Mouse (Mus musculus) limb, embryonic 12.5 days (tissue): ENCODE results near the gene Fhad1. TPM values are rescaled to one million over a fixed set of nuclear protein-coding genes. Genes with fewer than 3 reads are reported as not detected.
"Not testable (repeated sequence)": the region's sequence is repeated elsewhere in the genome, so short reads cannot be mapped to it uniquely, and the experiment has no call there.

Source experiments
- ATAC-seq: fragments of 200-750 bp; cut with Nextera tagmentation; 2 replicates; pipeline ENCODE4 v1.8.0; 2017; ENCODE audit warnings: low read depth, moderate TSS enrichment; ENCODE audit not compliant: insufficient number of reproducible peaks, insufficient read depth, low FRiP score, low TSS enrichment
- H3K27ac ChIP-seq: fragments of 300-500 bp; sonication (generic); 2 replicates; pipeline ENCODE4 v1.5.1; 2016; ENCODE audit warnings: mild to moderate bottlenecking, moderate library complexity
- H3K27me3 ChIP-seq: fragments of 300-500 bp; sonication (generic); 2 replicates; pipeline ENCODE4 v1.6.1; 2016; ENCODE audit warnings: mild to moderate bottlenecking, moderate library complexity
- H3K36me3 ChIP-seq: fragments of 300-500 bp; sonication (generic); 2 replicates; pipeline ENCODE4 v1.6.1; 2016; ENCODE audit warnings: mild to moderate bottlenecking, moderate library complexity
- H3K4me1 ChIP-seq: fragments of 300-500 bp; sonication (generic); replicated peaks from 2 replicates; pipeline ENCODE4 v1.6.1; 2016
- H3K4me2 ChIP-seq: fragments of 300-500 bp; sonication (generic); 2 replicates; pipeline ENCODE4 v1.6.1; 2016; ENCODE audit warnings: mild to moderate bottlenecking, moderate library complexity
- H3K4me3 ChIP-seq: fragments of 300-500 bp; sonication (generic); replicated peaks from 2 replicates; pipeline ENCODE4 v1.5.1; 2016; ENCODE audit warnings: mild to moderate bottlenecking
- H3K9ac ChIP-seq: fragments of 300-500 bp; sonication (generic); replicated peaks from 2 replicates; pipeline ENCODE4 v1.6.1; 2016; ENCODE audit warnings: mild to moderate bottlenecking, moderate library complexity
- H3K9me3 ChIP-seq: fragments of 300-500 bp; sonication (generic); 2 replicates; pipeline ENCODE4 v1.6.1; 2016; ENCODE audit warnings: mild to moderate bottlenecking, moderate library complexity
- WGBS: fragments of 180-500 bp; shearing (Covaris S2); methylation state at CpG from one replicate; pipeline ENCODE4 v1.1.7; 2016; 5-methylcytosine and 5-hydroxymethylcytosine counted together
- polyA plus RNA-seq: library from polyadenylated mRNA; unstranded; fragments of >200 nt; fragmentation: Nextera tagmentation; extraction: Ambion mirVana; gene quantifications from 2 replicates; pipeline ENCODE4 v1.2.1, GENCODE M21; 2016

The Fhad1 gene
- polyA plus RNA-seq, 1 experiment from 2014 or later, result 1.4 TPM

- H3K4me2 ChIP-seq, result no peak overlapping the region
- ATAC-seq, result no peak
- no peak overlapping the region for H3K9ac ChIP-seq
- WGBS, result 52% methylated on average over 9 of the region's 9 CpGs
- no peaks in the 10 kb centered on the region for H3K9me3 ChIP-seq
- no peaks in the 10 kb centered on the region for H3K36me3 ChIP-seq
- peaks cover 3% of the 10 kb centered on the region; the same call in 1 of the 2 replicates for H3K27me3 ChIP-seq
- H3K27ac ChIP-seq, result no peak overlapping the region
- no peak overlapping the region for H3K4me3 ChIP-seq
- H3K4me1 ChIP-seq, result peaks cover 34% of the 10 kb centered on the region
These were observed 39.0 kb upstream of the Fhad1 start for GRCm38 (mm10) chr4:142053661-142054448.

- no peak overlapping the region for H3K27ac ChIP-seq
- H3K36me3 ChIP-seq, result no peaks in the 10 kb centered on the region
- H3K4me3 ChIP-seq, result no peak overlapping the region
- peaks cover 34% of the 10 kb centered on the region for H3K4me1 ChIP-seq
- no peak overlapping the region for H3K4me2 ChIP-seq
- no peaks in the 10 kb centered on the region for H3K9me3 ChIP-seq
- ATAC-seq, result no peak; the same call in 1 of the 2 replicates
- no peak overlapping the region for H3K9ac ChIP-seq
- 63% methylated on average over 4 of the region's 4 CpGs for WGBS
- H3K27me3 ChIP-seq, result peaks cover 3% of the 10 kb centered on the region; the same call in 1 of the 2 replicates
These were observed 38.4 kb upstream of the Fhad1 start for GRCm38 (mm10) chr4:142053261-142053660.

- Histone ChIP-seq H3K4me3 (no peak overlapping the region), H3K27me3 (peaks cover 3% of the 10 kb centered on the region; the same call in 1 of the 2 replicates), H3K4me2 (peak overlapping the region; percentile 47), H3K9me3 (no peaks in the 10 kb centered on the region), H3K27ac (no peak overlapping the region), H3K9ac (no peak overlapping the region), H3K36me3 (no peaks in the 10 kb centered on the region), H3K4me1 (peaks cover 30% of the 10 kb centered on the region)
- 40% methylated on average over 22 of the region's 22 CpGs for WGBS
- no peak; the same call in 1 of the 2 replicates for ATAC-seq
These were observed 37.7 kb upstream of the Fhad1 start for GRCm38 (mm10) chr4:142052391-142053132.

- not testable (repeated sequence) for H3K36me3 ChIP-seq, H3K4me3 ChIP-seq, H3K9ac ChIP-seq, H3K9me3 ChIP-seq, H3K27ac ChIP-seq, ATAC-seq, H3K27me3 ChIP-seq
- WGBS, result 81% methylated on average over 6 of the region's 6 CpGs
- peak overlapping the region; percentile 47 for H3K4me2 ChIP-seq
- H3K4me1 ChIP-seq, result peaks cover 26% of the 10 kb centered on the region
These were observed 37.0 kb upstream of the Fhad1 start for GRCm38 (mm10) chr4:142051883-142052282.

- Histone ChIP-seq H3K4me3 (no peak overlapping the region), H3K4me1 (peaks cover 38% of the 10 kb centered on the region), H3K9me3 (no peaks in the 10 kb centered on the region), H3K27me3 (peaks cover 3% of the 10 kb centered on the region; the same call in 1 of the 2 replicates), H3K9ac (no peak overlapping the region), H3K36me3 (no peaks in the 10 kb centered on the region), H3K27ac (no peak overlapping the region), H3K4me2 (no peak overlapping the region)
- no peak for ATAC-seq
- 93% methylated on average over 5 of the region's 5 CpGs for WGBS
These were observed 35.1 kb upstream of the Fhad1 start for GRCm38 (mm10) chr4:142049963-142050362.

GRCm38 (mm10) chr4:142048391-142048790, 33.5 kb upstream of the Fhad1 start:
- Histone ChIP-seq H3K27ac (no peak overlapping the region), H3K36me3 (no peaks in the 10 kb centered on the region), H3K4me2 (no peak overlapping the region), H3K9me3 (no peaks in the 10 kb centered on the region), H3K9ac (no peak overlapping the region), H3K4me3 (no peak overlapping the region), H3K4me1 (peaks cover 48% of the 10 kb centered on the region), H3K27me3 (peaks cover 3% of the 10 kb centered on the region; the same call in 1 of the 2 replicates)
- 75% methylated on average over 8 of the region's 8 CpGs for WGBS
- no peak for ATAC-seq

GRCm38 (mm10) chr4:142047005-142047404, 32.1 kb upstream of the Fhad1 start:
- peaks cover 39% of the 10 kb centered on the region for H3K4me1 ChIP-seq
- no peak overlapping the region for H3K9ac ChIP-seq
- H3K4me3 ChIP-seq, result no peak overlapping the region
- ATAC-seq, result no peak
- 91% methylated on average over 5 of the region's 5 CpGs for WGBS
- no peak overlapping the region for H3K27ac ChIP-seq
- H3K36me3 ChIP-seq, result no peaks in the 10 kb centered on the region
- no peak overlapping the region for H3K4me2 ChIP-seq
- peaks cover 3% of the 10 kb centered on the region; the same call in 1 of the 2 replicates for H3K27me3 ChIP-seq
- no peaks in the 10 kb centered on the region for H3K9me3 ChIP-seq

- H3K4me2 ChIP-seq, result no peak overlapping the region
- peaks cover 3% of the 10 kb centered on the region; the same call in 1 of the 2 replicates for H3K27me3 ChIP-seq
- no peaks in the 10 kb centered on the region for H3K36me3 ChIP-seq
- no peak overlapping the region for H3K9ac ChIP-seq
- ATAC-seq, result no peak
- WGBS, result 85% methylated on average over 7 of the region's 7 CpGs
- H3K27ac ChIP-seq, result no peak overlapping the region
- no peak overlapping the region for H3K4me3 ChIP-seq
- peaks cover 42% of the 10 kb centered on the region for H3K4me1 ChIP-seq
- H3K9me3 ChIP-seq, result no peaks in the 10 kb centered on the region
These were observed 31.6 kb upstream of the Fhad1 start for GRCm38 (mm10) chr4:142046496-142046895.

- ATAC-seq, result no peak
- H3K4me3 ChIP-seq, result no peak overlapping the region
- no peaks in the 10 kb centered on the region; the same call in 1 of the 2 replicates for H3K27me3 ChIP-seq
- no peaks in the 10 kb centered on the region for H3K36me3 ChIP-seq
- peaks cover 42% of the 10 kb centered on the region for H3K4me1 ChIP-seq
- H3K9me3 ChIP-seq, result no peaks in the 10 kb centered on the region
- H3K27ac ChIP-seq, result peak overlapping the region; percentile 7; the same call in 1 of the 2 replicates
- H3K9ac ChIP-seq, result no peak overlapping the region
- no peak overlapping the region for H3K4me2 ChIP-seq
- WGBS, result 57% methylated on average over 14 of the region's 14 CpGs
These were observed 30.8 kb upstream of the Fhad1 start for GRCm38 (mm10) chr4:142045595-142046163.

- H3K27ac ChIP-seq, result 0 out of 2 replicates have a peak overlapping the region, but pooled peaks have one; percentile 29
- 0 out of 2 replicates have a peak, but pooled peaks have one; percentile 5 for ATAC-seq
- 61% methylated on average over 12 of the region's 12 CpGs for WGBS
- no peak overlapping the region for H3K9ac ChIP-seq
- no peak overlapping the region for H3K4me2 ChIP-seq
- peaks cover 43% of the 10 kb centered on the region for H3K4me1 ChIP-seq
- no peaks in the 10 kb centered on the region; the same call in 1 of the 2 replicates for H3K27me3 ChIP-seq
- no peaks in the 10 kb centered on the region for H3K36me3 ChIP-seq
- no peak overlapping the region for H3K4me3 ChIP-seq
- no peaks in the 10 kb centered on the region for H3K9me3 ChIP-seq
These were observed 29.6 kb upstream of the Fhad1 start for GRCm38 (mm10) chr4:142044452-142044851.
